Mouse (Mus musculus) erythroblast, embryonic 14.5 days (primary cell): ENCODE measurements at regions not wholly inside any gene's neighbourhood (a gene's known extent, or its start where the extent isn't known, plus 50 kb on each side); places are given as distances from the start of the nearest gene placed in this dataset.

Source experiments
- GATA1 ChIP-seq: IDR thresholded peaks from 2 replicates; pipeline ENCODE4 v1.6.1; 2012; ENCODE audit warnings: low read length, inconsistent platforms, mixed read lengths
- TAL1 ChIP-seq: IDR thresholded peaks from 3 replicates; pipeline ENCODE4 v1.6.1; 2012; ENCODE audit warnings: low read length, inconsistent platforms, mixed read lengths

- TF ChIP-seq TAL1: no peak
- TF ChIP-seq GATA1: no peak
Observed at GRCm38 (mm10) chr17:83972470-83972869, 124.7 kb upstream of the Haao start.
